Mouse (Mus musculus) lung, adult 2 months (tissue): ENCODE results near the gene Ubl4b.

Source experiments
- CTCF ChIP-seq: fragments of 200-500 bp; IDR thresholded peaks from 2 replicates; pipeline ENCODE4 v1.5.1; 2011; ENCODE audit warnings: mild to moderate bottlenecking, low read length, control low read depth; ENCODE audit not compliant: insufficient read depth
- POLR2A ChIP-seq: fragments of 200-500 bp; IDR thresholded peaks from 2 replicates; pipeline ENCODE4 v1.6.1; 2011; ENCODE audit warnings: low read depth, mild to moderate bottlenecking, control low read depth, low read length, borderline replicate concordance; ENCODE audit errors: extremely low read depth

DNA sequence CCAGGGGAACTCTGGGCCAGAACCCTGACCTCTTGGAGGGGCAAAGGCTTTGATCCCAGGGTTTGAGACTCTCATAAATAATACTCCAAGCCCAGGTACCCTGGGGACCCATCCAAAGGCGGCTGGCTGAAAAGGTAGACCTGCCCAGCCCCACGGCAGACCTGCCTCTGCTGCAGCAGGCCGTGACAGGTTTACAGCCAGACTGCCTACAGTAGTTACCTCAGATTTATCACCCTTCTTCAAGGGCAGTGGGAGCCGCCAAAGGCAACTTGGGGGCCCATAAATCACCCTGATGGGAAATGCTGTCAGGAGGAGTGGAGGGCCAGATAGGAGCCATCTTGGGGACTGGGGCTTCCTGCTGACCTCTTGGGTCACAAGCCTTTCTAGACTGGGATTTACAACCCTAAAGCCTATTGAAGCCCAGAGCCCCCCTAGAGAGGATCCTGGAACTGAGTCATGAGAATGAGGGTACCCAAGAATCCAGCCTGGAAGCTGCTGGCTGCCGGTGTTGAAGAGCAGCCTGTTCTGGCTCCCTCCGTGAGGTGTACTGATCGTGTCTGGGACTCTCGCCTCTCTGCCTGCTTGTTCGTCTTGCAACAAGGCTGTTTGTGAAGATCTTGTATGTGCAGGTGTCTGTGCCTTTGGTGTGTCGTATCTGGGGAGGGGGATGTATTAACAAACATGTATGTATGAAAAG lies 9.0 kb downstream of the Ubl4b start:
- TF ChIP-seq POLR2A (no peak), CTCF (no peak)
